Mouse (Mus musculus): ENCODE measurements around the gene Dnajc24. TPM values are rescaled to one million over a fixed set of nuclear protein-coding genes. Genes with fewer than 3 reads are reported as not detected.

Gene Dnajc24
- 26.4 and 28.4 TPM in 2 replicates for polyA plus RNA-seq (2015; fragmentation: Nextera tagmentation; extraction: Ambion mirVana)

DNA sequence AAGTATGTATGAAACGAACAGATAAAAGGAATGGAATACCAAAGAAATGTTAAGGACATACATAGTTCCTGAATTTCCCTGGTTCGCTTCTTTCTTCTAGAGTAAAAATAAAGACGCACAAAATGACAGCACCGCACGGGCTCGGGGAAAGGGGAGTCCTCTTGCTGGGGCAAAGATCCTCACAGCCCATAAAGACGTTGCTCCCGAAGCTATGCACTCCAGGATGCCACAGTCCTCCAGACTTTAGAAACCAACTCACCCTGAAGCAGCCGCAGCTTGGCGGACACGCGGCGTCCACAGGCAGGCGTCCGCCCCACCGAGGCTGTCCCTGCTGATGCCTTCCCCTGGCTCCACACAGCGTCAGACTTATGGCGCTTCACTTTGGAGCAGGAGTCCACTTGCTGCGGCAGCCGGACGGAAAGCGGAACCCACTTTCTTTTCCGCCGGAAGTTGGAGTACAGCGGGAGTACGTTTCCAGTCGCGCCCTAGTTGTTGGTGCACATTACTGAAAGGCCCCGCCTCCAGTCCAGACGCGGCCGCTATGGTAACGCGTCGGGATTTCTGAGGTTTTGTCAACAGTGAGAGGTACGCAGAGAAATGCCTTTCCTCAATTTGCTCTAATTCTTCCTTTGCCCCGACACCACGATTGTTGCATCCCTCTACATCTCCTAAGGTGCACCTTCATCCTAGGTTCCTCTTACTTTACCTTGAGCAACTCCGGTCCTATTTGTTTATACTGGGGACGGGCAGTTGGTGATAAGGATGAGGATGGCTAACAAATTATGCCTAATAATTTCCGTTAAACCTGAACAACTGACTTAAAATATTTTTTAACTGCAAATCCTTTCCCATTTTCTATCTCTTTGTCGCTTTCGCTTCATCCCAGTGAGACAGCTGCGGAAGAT is at the start of gene Dnajc24:
Gene Dnajc24, minus strand, starts transcription at position 715 of the 905 bp plus-strand sequence.
- H3K36me3 ChIP-seq (ENCODE audit: insufficient read depth, low read length) = no peaks in the 10 kb centered on the region
- peak; percentile 7; the same call in 1 of the 2 replicates for TF ChIP-seq CTCF (IDR thresholded peaks at IDR 0.05)
- TF ChIP-seq EP300 (IDR thresholded peaks at IDR 0.05) = no peak
- DNase-seq (ENCODE audit: low spot score) (peak; percentile 96), ATAC-seq (peak; percentile 98)
- peak within 1 kb of the TSS; percentile 20; the same call in 1 of the 2 replicates for H3K27ac ChIP-seq (ENCODE audit: low read length)
- H3K4me3 ChIP-seq (ENCODE audit: low read depth, low read length) = peak within 1 kb of the TSS; percentile 64
- 1% methylated on average over 44 of the region's 44 CpGs for WGBS
- peak within 1 kb of the TSS; percentile 83 for H3K9ac ChIP-seq (replicated peaks; ENCODE audit: low read depth)
- H3K9me3 ChIP-seq (ENCODE audit: low read length) = no peaks in the 10 kb centered on the region
- no peaks in the 10 kb centered on the region for H3K4me1 ChIP-seq (ENCODE audit: insufficient read depth, low read depth, low read length)
- no peaks in the 10 kb centered on the region for H3K27me3 ChIP-seq (replicated peaks; ENCODE audit: insufficient read depth, low read length)
- peak within 1 kb of the TSS; percentile 65 for H3K4me2 ChIP-seq (replicated peaks; ENCODE audit: low read depth, low read length)

DNA sequence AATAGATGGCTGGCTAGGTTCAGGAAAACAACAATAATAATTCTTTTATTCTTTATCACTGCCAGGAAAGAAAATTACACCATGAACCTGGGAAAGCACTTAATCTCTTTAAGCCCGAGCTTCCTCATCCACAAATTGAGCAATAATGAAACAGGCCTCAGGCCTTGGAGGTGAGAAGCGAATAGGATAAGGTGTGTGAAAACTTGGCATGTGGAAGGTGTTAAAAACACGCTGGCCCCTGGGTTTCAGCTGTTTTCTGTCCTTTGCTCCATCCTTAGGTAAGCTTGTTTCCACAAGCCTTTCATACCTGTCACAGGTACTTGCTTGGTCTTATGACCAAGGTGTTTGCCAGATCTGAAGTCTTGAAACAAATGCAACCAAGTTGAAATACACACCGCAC is 43.3 kb upstream of the Dnajc24 start:
- TF ChIP-seq CTCF (IDR thresholded peaks at IDR 0.05) (no peak), EP300 (IDR thresholded peaks at IDR 0.05) (no peak)
- Histone ChIP-seq H3K4me1 (ENCODE audit: insufficient read depth, low read depth, low read length) (no peaks in the 10 kb centered on the region), H3K9me3 (ENCODE audit: low read length) (no peaks in the 10 kb centered on the region), H3K27ac (ENCODE audit: low read length) (no peak overlapping the region), H3K36me3 (ENCODE audit: insufficient read depth, low read length) (no peaks in the 10 kb centered on the region), H3K4me2 (replicated peaks; ENCODE audit: low read depth, low read length) (no peak overlapping the region), H3K27me3 (replicated peaks; ENCODE audit: insufficient read depth, low read length) (no peaks in the 10 kb centered on the region), H3K4me3 (ENCODE audit: low read depth, low read length) (no peak overlapping the region), H3K9ac (replicated peaks; ENCODE audit: low read depth) (no peak overlapping the region)
- 75% methylated on average over 4 of the region's 4 CpGs for WGBS
- no peak for DNase-seq (ENCODE audit: low spot score)
- no peak for ATAC-seq

DNA sequence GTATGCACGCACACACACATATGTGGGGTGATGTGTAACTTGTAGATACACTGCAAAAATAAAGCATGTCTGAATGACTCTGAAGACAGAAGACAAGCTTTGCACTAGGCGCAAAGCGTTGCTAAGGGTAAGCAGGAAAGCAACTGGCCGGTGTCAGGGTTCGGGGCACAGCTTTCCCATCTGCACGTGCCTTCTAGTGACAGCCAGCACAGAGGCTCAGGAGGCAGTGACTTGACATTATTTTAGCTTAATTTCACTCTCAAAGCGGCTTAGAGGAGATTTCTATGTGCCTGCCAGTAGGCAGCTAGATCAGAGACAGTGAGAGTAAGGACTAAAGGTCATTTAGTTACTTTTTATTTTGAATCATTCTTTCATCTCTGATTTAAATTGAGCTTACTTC is 39.1 kb upstream of the Dnajc24 start:
- no peak overlapping the region for H3K9ac ChIP-seq (replicated peaks; ENCODE audit: low read depth)
- DNase-seq (ENCODE audit: low spot score) (no peak), ATAC-seq (no peak)
- H3K4me2 ChIP-seq (replicated peaks; ENCODE audit: low read depth, low read length) = no peak overlapping the region
- TF ChIP-seq CTCF (IDR thresholded peaks at IDR 0.05) = no peak
- WGBS = 72% methylated on average over 7 of the region's 7 CpGs
- no peaks in the 10 kb centered on the region for H3K4me1 ChIP-seq (ENCODE audit: insufficient read depth, low read depth, low read length)
- H3K27me3 ChIP-seq (replicated peaks; ENCODE audit: insufficient read depth, low read length) = no peaks in the 10 kb centered on the region
- no peaks in the 10 kb centered on the region for H3K9me3 ChIP-seq (ENCODE audit: low read length)
- no peak overlapping the region for H3K27ac ChIP-seq (ENCODE audit: low read length)
- H3K36me3 ChIP-seq (ENCODE audit: insufficient read depth, low read length) = no peaks in the 10 kb centered on the region
- no peak overlapping the region for H3K4me3 ChIP-seq (ENCODE audit: low read depth, low read length)

DNA sequence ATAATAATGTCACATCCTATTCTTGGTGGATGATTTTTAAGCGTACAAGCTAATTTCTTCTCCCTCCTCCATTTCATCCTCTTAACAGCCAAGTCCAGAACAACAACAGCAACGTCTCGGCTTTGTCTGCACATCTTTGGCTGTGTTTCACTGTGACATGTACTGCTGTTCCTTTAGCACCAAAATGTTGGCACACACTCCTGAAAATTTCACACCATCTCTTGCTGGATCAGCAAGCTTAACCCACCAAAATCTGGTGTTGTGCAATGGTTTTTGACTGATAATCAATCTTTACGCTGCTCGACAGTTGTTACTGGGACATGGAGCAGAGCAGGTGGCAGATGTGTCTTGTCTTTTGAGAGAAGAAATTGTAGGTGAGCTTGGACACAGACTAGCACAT is 38.6 kb upstream of the Dnajc24 start:
- H3K4me1 ChIP-seq (ENCODE audit: insufficient read depth, low read depth, low read length) = no peaks in the 10 kb centered on the region
- 77% methylated on average over 5 of the region's 5 CpGs for WGBS
- H3K27ac ChIP-seq (ENCODE audit: low read length) = no peak overlapping the region
- TF ChIP-seq CTCF (IDR thresholded peaks at IDR 0.05) (no peak), EP300 (IDR thresholded peaks at IDR 0.05) (no peak)
- no peak overlapping the region for H3K4me3 ChIP-seq (ENCODE audit: low read depth, low read length)
- H3K27me3 ChIP-seq (replicated peaks; ENCODE audit: insufficient read depth, low read length) = no peaks in the 10 kb centered on the region
- ATAC-seq (no peak), DNase-seq (ENCODE audit: low spot score) (no peak)
- H3K9me3 ChIP-seq (ENCODE audit: low read length) = no peaks in the 10 kb centered on the region
- H3K36me3 ChIP-seq (ENCODE audit: insufficient read depth, low read length) = no peaks in the 10 kb centered on the region
- H3K9ac ChIP-seq (replicated peaks; ENCODE audit: low read depth) = no peak overlapping the region
- H3K4me2 ChIP-seq (replicated peaks; ENCODE audit: low read depth, low read length) = no peak overlapping the region

DNA sequence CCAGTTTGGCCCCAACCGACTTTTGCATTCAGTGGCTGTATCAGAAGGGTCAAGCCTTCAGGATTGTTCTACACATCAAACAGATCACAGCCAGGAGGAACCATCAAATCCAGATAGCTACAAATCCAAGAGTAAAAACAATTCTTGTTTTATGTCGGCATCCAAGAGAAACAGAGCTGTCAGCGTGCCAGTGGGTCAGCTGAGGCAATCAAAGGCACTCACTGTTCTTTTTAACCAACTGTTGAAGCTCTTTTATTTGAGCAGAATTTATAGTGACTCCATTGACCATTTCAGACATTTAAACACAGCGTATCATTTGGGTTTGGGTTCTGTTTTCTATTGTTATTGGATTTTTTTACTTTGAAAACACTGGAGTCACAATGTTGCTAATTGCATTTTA is 34.9 kb upstream of the Dnajc24 start:
- Histone ChIP-seq H3K9me3 (ENCODE audit: low read length) (no peaks in the 10 kb centered on the region), H3K36me3 (ENCODE audit: insufficient read depth, low read length) (no peaks in the 10 kb centered on the region), H3K4me2 (replicated peaks; ENCODE audit: low read depth, low read length) (no peak overlapping the region), H3K9ac (replicated peaks; ENCODE audit: low read depth) (no peak overlapping the region), H3K4me1 (ENCODE audit: insufficient read depth, low read depth, low read length) (no peaks in the 10 kb centered on the region), H3K27ac (ENCODE audit: low read length) (no peak overlapping the region), H3K27me3 (replicated peaks; ENCODE audit: insufficient read depth, low read length) (no peaks in the 10 kb centered on the region), H3K4me3 (ENCODE audit: low read depth, low read length) (no peak overlapping the region)
- WGBS = 60% methylated on average over 4 of the region's 4 CpGs
- no peak for DNase-seq (ENCODE audit: low spot score)
- no peak for ATAC-seq
- no peak for TF ChIP-seq CTCF (IDR thresholded peaks at IDR 0.05)
- no peak for TF ChIP-seq EP300 (IDR thresholded peaks at IDR 0.05)

DNA sequence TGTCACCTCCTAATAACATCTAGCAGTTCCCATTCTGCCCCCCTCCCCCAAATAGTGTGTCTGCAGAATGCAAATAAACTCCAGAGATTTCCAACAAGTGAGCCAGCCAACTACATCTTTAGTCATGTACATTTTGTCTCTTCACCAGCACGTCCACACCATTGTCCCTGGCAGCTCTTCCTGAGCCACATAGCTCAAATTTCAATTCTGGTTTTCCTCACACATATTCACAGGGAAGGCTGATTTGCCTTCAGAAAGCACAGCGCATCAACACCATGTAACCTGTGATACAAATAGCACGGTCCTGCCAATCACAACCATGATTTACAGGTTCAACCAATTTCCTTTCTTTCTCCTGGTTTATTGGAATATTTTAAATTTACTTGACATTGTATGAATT is 21.5 kb upstream of the Dnajc24 start:
- Histone ChIP-seq H3K9me3 (ENCODE audit: low read length) (no peaks in the 10 kb centered on the region), H3K27me3 (replicated peaks; ENCODE audit: insufficient read depth, low read length) (no peaks in the 10 kb centered on the region), H3K36me3 (ENCODE audit: insufficient read depth, low read length) (no peaks in the 10 kb centered on the region), H3K27ac (ENCODE audit: low read length) (no peak overlapping the region), H3K4me2 (replicated peaks; ENCODE audit: low read depth, low read length) (no peak overlapping the region), H3K4me1 (ENCODE audit: insufficient read depth, low read depth, low read length) (no peaks in the 10 kb centered on the region), H3K4me3 (ENCODE audit: low read depth, low read length) (no peak overlapping the region), H3K9ac (replicated peaks; ENCODE audit: low read depth) (no peak overlapping the region)
- ATAC-seq (no peak), DNase-seq (ENCODE audit: low spot score) (no peak)
- WGBS = 65% methylated on average over 3 of the region's 3 CpGs
- TF ChIP-seq CTCF (IDR thresholded peaks at IDR 0.05) = no peak
- no peak for TF ChIP-seq EP300 (IDR thresholded peaks at IDR 0.05)

Data from lung, postnatal 0 days (tissue).